Mouse (Mus musculus): ENCODE measurements around the gene Gm20532. TPM values are rescaled to one million over a fixed set of nuclear protein-coding genes. Genes with fewer than 3 reads are reported as not detected.

The Gm20532 gene
- total RNA-seq, 2 experiments from 2014 or later: not detected

DNA sequence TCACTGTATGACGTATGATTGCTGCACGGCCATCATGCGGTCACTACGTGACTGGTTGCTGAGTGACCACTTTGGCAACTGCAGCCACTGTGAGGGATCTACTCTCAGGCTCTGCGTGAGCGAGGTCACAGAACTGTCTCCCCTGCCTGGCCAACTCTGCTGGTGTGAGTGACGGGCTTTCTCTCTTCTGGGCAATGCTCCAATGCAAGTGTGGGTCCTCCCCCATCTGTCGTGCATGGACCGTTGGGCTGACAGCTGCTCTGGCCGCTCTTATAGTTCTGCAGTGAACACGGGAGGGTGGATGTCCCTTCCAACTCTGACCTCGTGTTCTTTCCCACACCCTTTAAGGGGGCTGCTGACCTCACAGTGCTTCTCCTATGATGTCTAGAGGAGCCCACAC lies 13.0 kb upstream of the Gm20532 start:
- ATAC-seq (ENCODE audit: poor library complexity, severe bottlenecking): no peak

GRCm38 (mm10) chr2:26573807-26574206 lies 12.6 kb upstream of the Gm20532 start:
- ATAC-seq (ENCODE audit: poor library complexity, severe bottlenecking): no peak

- ATAC-seq (ENCODE audit: poor library complexity, severe bottlenecking): no peak
These were observed 11.6 kb upstream of the Gm20532 start for GRCm38 (mm10) chr2:26574862-26575261.

- no peak for ATAC-seq (ENCODE audit: poor library complexity, severe bottlenecking)
These were observed 11.1 kb upstream of the Gm20532 start for GRCm38 (mm10) chr2:26575378-26575777.

DNA sequence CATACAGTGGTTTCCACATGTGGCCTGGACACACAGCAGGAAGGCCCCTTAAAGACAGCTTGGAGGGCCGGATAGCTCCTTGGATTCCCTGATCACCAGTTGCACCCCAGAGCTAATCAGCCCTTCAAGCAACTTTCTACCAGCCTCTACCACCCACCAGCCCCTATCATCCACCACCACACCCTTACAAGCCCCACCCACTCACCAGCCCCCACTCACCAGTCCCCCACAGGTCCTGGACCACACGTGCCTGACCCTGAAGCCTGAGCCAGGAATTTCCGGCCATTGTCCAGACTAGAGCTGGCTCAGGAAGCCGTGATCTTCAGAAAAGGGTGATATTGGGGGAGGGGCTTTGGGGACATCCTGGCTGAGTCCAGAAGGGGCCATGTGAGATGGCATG lies 10.6 kb upstream of the Gm20532 start:
- ATAC-seq (ENCODE audit: poor library complexity, severe bottlenecking): no peak

DNA sequence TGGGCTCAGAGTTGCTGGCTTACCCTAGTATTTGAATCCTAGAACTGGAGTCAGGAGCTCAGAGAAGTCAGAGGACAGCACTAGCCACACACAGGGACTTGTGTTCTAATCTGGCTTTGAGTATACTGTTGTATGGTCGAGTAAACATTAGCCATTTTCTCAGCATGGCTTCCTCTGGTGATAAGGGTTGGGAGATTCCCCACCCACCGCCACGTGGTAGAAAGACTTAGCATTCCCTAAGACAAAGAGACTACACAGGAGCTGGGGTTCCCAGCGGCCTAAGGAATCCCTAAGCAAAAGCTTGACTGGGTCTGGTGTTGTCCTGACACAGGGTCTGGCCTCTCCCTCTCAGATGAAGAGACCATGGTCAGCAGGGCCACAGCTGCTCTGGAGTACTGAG lies 10.0 kb upstream of the Gm20532 start:
- ATAC-seq (ENCODE audit: poor library complexity, severe bottlenecking): no peak

DNA sequence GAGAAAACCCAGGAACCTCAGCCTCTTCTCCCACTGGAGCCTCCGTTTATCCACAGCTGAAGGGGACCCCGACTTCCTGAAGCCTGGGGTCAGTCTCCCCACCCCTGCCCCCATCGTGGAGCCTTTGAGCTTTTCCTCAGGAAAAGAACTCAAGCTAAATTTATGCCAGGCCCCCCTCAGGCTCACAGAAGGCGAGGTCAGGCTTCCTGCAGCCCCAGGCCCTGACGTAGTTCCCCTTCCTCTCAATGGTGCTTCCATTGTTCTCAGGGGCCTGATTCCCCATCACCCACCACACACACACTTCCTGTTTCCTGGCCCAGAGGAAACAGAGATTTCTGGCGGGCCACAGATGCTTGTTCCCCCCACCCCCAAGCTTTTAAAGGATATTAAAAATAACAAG lies 8.1 kb upstream of the Gm20532 start:
- peak; percentile 48 for ATAC-seq (ENCODE audit: poor library complexity, severe bottlenecking)

- ATAC-seq (ENCODE audit: poor library complexity, severe bottlenecking): no peak
These were observed 6.7 kb upstream of the Gm20532 start, which contains the start of gene Egfl7 for GRCm38 (mm10) chr2:26579714-26580113. Egfl7 (plus strand) TSS chr2:26580014.

GRCm38 (mm10) chr2:26580751-26581150 lies 5.7 kb upstream of the Gm20532 start:
- no peak for ATAC-seq (ENCODE audit: poor library complexity, severe bottlenecking)

DNA sequence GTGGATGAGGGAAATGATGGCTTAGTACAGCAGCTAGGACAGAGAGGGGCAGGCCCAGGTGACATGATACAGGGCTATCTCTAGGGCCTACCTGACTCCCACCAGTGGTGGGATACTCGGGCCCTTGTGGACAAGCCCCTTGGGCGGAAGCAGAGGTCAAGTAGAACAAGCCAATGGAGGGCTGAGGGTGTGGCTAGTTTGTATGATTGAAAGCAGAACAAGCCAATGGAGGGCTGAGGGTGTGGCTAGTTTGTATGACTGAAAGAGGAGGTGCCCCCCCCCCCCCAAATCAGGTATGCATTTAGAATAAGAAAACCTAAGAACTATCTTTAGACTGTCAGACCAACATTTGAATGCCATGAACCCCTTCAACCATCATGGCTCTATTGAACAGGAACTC lies 4.2 kb upstream of the Gm20532 start:
- no peak for ATAC-seq (ENCODE audit: poor library complexity, severe bottlenecking)

GRCm38 (mm10) chr2:26582741-26583140 lies 3.7 kb upstream of the Gm20532 start:
- ATAC-seq (ENCODE audit: poor library complexity, severe bottlenecking): no peak

GRCm38 (mm10) chr2:26583640-26584039 lies 2.8 kb upstream of the Gm20532 start:
- no peak for ATAC-seq (ENCODE audit: poor library complexity, severe bottlenecking)

DNA sequence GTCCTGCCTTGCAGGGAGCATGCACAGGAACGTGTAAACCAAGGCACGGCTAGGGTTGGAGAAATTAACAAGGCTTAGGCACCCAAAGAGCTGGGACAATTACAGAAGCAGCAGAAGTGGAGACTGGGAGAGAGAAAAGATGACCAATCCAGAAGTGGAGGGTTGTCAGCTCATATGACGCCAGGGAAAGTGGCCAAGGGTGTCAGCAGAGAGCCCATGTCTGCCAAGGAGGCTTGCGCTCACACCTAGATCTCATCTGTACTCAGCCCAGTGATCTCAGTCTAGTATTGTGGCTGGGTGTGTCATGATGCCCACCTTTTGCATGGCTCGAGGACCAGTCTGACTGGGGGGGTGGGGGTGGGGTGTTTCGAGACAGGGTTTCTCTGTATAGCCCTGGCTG lies 726 bp upstream of the Gm20532 start:
- ATAC-seq (ENCODE audit: poor library complexity, severe bottlenecking): no peak

GRCm38 (mm10) chr2:26587044-26587405 lies 586 bp downstream of the Gm20532 start:
- peak; percentile 47 for ATAC-seq (ENCODE audit: poor library complexity, severe bottlenecking)

DNA sequence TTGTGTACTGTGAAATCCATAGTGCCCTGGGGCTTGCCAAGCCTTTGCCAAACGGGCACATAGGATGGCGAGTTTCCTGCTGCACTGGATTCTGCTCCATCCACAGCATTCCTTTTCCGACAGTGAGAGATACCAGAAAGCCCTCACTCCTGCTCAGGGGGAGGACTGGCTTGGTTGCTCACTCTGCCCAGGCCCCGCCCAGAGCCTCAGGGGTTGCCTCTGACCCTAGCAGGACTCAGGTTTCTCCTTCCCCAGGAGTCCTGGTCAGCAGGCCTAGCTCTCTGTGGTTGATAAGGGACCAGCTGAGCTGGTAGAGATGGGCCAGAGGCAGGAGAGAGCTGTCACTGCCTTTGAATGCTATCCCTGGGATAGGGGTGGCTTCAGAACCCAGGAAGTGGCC lies 2.1 kb downstream of the Gm20532 start:
- no peak for ATAC-seq (ENCODE audit: poor library complexity, severe bottlenecking)

- no peak for ATAC-seq (ENCODE audit: poor library complexity, severe bottlenecking)
These were observed 2.8 kb downstream of the Gm20532 start for GRCm38 (mm10) chr2:26589284-26589683.

GRCm38 (mm10) chr2:26590282-26590681 lies 3.8 kb downstream of the Gm20532 start:
- no peak for ATAC-seq (ENCODE audit: poor library complexity, severe bottlenecking)

DNA sequence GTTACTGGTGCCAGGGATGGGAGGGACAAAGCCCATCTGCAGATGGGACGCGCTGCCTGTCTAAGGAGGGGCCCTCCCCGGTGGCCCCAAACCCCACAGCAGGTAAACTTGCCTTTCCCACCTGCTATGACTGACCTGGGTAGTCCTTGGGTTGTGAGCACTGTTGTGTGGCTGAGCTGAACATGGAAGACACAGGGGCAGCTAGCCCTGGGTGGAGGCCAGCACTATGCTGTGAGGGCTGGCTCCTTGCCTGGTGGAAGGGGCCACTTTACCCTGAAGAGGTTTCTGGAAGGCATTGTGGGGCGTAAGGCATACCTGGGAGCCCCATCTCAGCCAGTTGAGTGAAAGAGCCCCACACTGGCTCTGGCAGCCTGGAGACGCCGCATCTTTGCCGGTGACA lies 4.5 kb downstream of the Gm20532 start:
- no peak for ATAC-seq (ENCODE audit: poor library complexity, severe bottlenecking)

DNA sequence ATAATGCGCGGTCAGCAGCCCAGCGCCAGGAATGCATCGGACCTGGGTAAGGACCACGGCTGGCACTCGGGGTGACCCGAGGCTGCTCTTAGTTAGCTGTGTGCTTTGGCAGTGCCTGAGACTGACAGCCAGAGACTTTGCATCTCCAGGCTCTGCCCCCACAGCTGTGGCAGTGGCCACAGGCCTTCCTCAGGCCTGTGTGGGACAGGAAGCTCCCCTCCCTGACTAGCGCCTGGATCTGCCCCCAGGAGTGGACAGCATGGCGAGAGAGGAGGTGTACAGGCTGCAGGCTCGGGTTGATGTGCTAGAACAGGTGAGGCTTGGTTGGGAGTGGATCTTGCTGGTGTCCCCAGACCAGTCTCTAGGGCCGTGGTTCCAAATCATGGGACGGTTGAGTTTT lies 5.0 kb downstream of the Gm20532 start:
- no peak for ATAC-seq (ENCODE audit: poor library complexity, severe bottlenecking)

GRCm38 (mm10) chr2:26593211-26594021 lies 7.0 kb downstream of the Gm20532 start:
- ATAC-seq (ENCODE audit: poor library complexity, severe bottlenecking): no peak

GRCm38 (mm10) chr2:26594022-26594346 lies 7.5 kb downstream of the Gm20532 start:
- ATAC-seq (ENCODE audit: poor library complexity, severe bottlenecking): peak; percentile 80

DNA sequence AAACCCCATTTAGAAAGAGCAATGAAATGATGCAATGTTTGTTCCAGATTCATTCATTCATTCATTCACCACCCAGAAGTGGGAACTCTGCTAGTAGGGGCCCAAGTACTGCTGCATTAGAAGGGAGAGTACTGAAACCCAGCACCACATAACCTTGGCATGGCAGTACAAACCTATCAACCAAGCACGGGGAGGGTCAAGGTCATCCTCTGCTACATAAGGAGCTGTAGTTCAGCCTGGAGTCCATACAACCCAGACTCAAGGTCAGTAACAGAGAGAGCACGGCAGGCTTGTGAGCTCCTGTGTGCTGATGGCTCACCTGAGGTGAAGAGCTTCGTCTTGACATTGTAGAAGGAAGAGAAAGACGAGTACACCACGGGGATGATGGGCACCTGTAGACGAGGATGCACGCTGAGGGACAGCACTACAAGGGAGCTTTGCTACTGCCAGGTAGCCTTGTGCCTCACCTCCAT lies 8.1 kb downstream of the Gm20532 start:
- ATAC-seq (ENCODE audit: poor library complexity, severe bottlenecking): no peak
